Mouse (Mus musculus) liver, postnatal 0 days (tissue): ENCODE results near the gene Krt75. TPM values are rescaled to one million over a fixed set of nuclear protein-coding genes. Genes with fewer than 3 reads are reported as not detected.

Experiments
- ATAC-seq: fragments of 200-750 bp; cut with Nextera tagmentation; 2 replicates; pipeline ENCODE4 v1.8.0; 2017; ENCODE audit warnings: mild to moderate bottlenecking, moderate library complexity
- DNase-seq: peaks from one replicate; pipeline ENCODE4 v3.0.0-alpha.2; 2016
- H3K27ac ChIP-seq: fragments of 300-500 bp; sonication (generic); 2 replicates; pipeline ENCODE4 v1.5.1; 2014; ENCODE audit warnings: antibody characterized with exemption, moderate library complexity, mild to moderate bottlenecking, low read depth
- H3K27me3 ChIP-seq: fragments of 300-500 bp; sonication (generic); 2 replicates; pipeline ENCODE4 v1.6.1; 2014; ENCODE audit warnings: low read length, control low read depth, mixed read lengths; ENCODE audit not compliant: insufficient read depth
- H3K36me3 ChIP-seq: fragments of 300-500 bp; sonication (generic); replicated peaks from 2 replicates; pipeline ENCODE4 v1.6.1; 2014; ENCODE audit warnings: mild to moderate bottlenecking, control low read depth, low read length, moderate library complexity, mixed read lengths; ENCODE audit not compliant: insufficient read depth
- H3K4me1 ChIP-seq: fragments of 300-500 bp; sonication (generic); 2 replicates; pipeline ENCODE4 v1.6.1; 2014; ENCODE audit warnings: antibody characterized with exemption, mild to moderate bottlenecking, control low read depth; ENCODE audit not compliant: insufficient read depth
- H3K4me2 ChIP-seq: fragments of 300-500 bp; sonication (generic); 2 replicates; pipeline ENCODE4 v1.6.1; 2014; ENCODE audit warnings: low read depth, mild to moderate bottlenecking, low read length, moderate library complexity, mixed read lengths
- H3K4me3 ChIP-seq: fragments of 300-500 bp; sonication (generic); 2 replicates; pipeline ENCODE4 v1.5.1; 2014; ENCODE audit warnings: low read depth, low read length
- H3K9ac ChIP-seq: fragments of 300-500 bp; sonication (generic); replicated peaks from 2 replicates; pipeline ENCODE4 v1.6.1; 2014; ENCODE audit warnings: mild to moderate bottlenecking, moderate library complexity
- H3K9me3 ChIP-seq: fragments of 300-500 bp; sonication (generic); 2 replicates; pipeline ENCODE4 v1.6.1; 2016; ENCODE audit warnings: mild to moderate bottlenecking, control low read depth, low read length, mixed read lengths
- CTCF ChIP-seq: sonication (generic); IDR thresholded peaks from 2 replicates; pipeline ENCODE4 v1.5.1; 2016; ENCODE audit warnings: antibody characterized with exemption, low read depth
- EP300 ChIP-seq: IDR thresholded peaks from 2 replicates; pipeline ENCODE4 v1.6.1; 2016; ENCODE audit warnings: antibody characterized with exemption, low read depth, mild to moderate bottlenecking
- WGBS: fragments of 180-500 bp; shearing (Covaris S2); extraction: QIAGEN DNeasy Blood & Tissue Kit; methylation state at CpG from one replicate; pipeline ENCODE4 v1.1.7; 2014; ENCODE audit not compliant: insufficient replicate concordance; 5-methylcytosine and 5-hydroxymethylcytosine counted together
- polyA plus RNA-seq: library from polyadenylated mRNA; unstranded; fragments of >200 nt; fragmentation: Nextera tagmentation; extraction: Ambion mirVana; gene quantifications from 2 replicates; pipeline ENCODE4 v1.2.1, GENCODE M21; 2015

The Krt75 gene
- polyA plus RNA-seq, 1 experiment from 2014 or later, result not detected

DNA sequence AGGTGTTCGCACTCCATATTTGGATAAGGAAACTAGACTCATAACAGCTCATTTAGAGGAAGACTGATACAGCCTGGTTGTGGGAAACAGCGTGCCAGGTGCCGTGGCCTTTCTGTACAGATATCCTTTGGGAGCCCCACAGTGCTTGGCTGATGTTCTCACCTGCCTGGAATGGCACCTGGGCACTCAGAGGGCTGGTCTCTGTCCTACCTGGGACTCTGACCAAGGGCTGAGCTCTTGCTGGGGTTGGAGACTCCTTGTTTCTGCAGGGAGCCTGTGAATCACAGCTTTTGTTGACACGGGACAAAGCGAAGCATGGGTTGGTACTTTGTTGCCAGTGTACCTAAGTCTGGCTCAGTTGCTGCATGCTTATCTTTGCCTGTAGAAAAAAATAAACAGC lies 1.8 kb upstream of the Krt75 start:
- Histone ChIP-seq H3K27ac (no peak overlapping the region), H3K36me3 (no peaks in the 10 kb centered on the region), H3K4me1 (no peaks in the 10 kb centered on the region), H3K27me3 (no peaks in the 10 kb centered on the region), H3K9ac (no peak overlapping the region), H3K4me3 (no peak overlapping the region), H3K9me3 (no peaks in the 10 kb centered on the region), H3K4me2 (no peak overlapping the region)
- 62% methylated on average over 5 of the region's 5 CpGs for WGBS
- DNase-seq (no peak), ATAC-seq (no peak)
- TF ChIP-seq EP300, result no peak
- no peak for TF ChIP-seq CTCF

DNA sequence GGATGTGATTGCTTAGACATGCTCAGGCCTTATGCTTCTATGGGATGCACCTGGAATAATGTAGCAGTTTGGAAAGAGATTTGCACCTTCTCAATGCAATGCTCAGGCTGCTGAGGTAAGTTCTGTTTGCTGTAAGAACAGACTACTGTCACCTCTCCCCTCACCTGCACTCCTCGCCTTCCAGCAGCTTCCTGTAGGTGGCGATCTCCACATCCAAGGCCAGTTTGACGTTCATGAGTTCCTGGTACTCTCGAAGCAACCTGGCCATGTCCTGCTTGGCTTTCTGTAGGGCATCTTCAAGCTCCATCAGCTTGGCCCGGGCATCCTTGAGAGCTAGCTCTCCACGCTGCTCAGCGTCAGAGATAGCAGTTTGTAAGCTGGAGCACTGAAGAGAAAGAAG lies 5.9 kb downstream of the Krt75 start:
- Histone ChIP-seq H3K27ac (no peak overlapping the region), H3K27me3 (0 out of 2 replicates have a peak, but pooled peaks cover 2% of the 10 kb centered on the region), H3K4me1 (no peaks in the 10 kb centered on the region), H3K4me2 (no peak overlapping the region), H3K36me3 (no peaks in the 10 kb centered on the region), H3K9ac (no peak overlapping the region), H3K4me3 (no peak overlapping the region), H3K9me3 (no peaks in the 10 kb centered on the region)
- TF ChIP-seq CTCF, result peak; percentile 42
- TF ChIP-seq EP300, result no peak
- ATAC-seq (no peak), DNase-seq (no peak)
- 30% methylated on average over 7 of the region's 7 CpGs for whole genome bisulfite sequencing

DNA sequence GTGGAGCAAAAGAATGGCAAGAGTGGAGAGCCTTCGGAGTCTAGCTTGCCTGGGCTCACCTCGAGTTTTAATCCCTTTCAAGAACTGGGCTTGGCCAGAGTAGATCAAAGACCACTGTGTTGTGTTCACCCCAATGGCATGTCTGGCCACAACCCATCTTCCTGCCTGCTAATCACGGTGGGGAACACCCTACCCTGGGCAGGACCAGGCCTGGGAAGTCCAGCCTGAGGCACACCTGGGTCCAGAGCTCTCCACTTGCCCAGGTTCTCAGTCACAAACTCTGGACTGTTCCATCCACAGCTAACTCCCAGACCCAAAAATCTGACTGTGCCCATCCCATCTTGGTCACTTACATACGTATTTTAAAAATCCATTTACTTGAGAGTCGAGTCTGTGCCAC lies 10.9 kb downstream of the Krt75 start, which contains the start of gene Krt90:
Krt90 (minus strand) TSS at position 101 of the 400 bp plus-strand sequence.
- ATAC-seq (no peak), DNase-seq (no peak)
- no peak within 1 kb of the TSS for H3K9ac ChIP-seq
- no peak within 1 kb of the TSS for H3K27ac ChIP-seq
- no peaks in the 10 kb centered on the region for H3K9me3 ChIP-seq
- no peak within 1 kb of the TSS for H3K4me2 ChIP-seq
- no peak within 1 kb of the TSS for H3K4me3 ChIP-seq
- H3K36me3 ChIP-seq, result no peaks in the 10 kb centered on the region
- H3K4me1 ChIP-seq, result no peaks in the 10 kb centered on the region
- TF ChIP-seq CTCF (no peak), EP300 (no peak)
- H3K27me3 ChIP-seq, result 0 out of 2 replicates have a peak, but pooled peaks cover 2% of the 10 kb centered on the region
- WGBS, result 57% methylated on average over 5 of the region's 5 CpGs

DNA sequence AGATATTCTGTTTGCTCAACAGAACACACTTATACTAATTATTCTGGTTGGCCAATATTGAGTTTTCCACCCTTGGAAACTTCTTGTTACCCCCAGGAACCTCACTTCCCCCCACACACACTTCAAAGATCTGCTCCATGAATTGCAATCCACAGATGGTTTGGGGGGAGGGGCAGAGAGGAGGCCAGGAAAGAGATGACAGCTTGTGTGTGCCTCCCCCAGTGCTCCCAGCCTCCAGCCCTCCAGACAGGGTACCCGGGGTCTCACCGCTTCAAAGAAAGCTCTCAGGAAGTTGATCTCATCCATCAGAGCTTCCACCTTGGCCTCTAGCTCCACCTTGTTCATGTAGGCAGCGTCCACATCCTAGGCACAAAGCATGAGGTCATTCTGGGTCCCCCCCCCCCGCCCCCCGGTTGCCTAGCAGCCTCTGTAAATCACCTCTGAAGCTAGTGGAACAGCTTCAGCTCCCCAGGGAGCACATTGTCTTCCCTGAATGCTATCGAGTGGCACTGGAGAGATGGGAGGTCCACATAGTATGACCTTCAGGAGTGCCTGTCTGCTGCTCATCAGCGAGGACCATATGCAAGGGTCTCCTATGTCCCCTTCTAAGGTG lies 15.6 kb downstream of the Krt75 start:
- ATAC-seq (no peak), DNase-seq (no peak)
- 11% methylated on average over 7 of the region's 7 CpGs for WGBS
- Histone ChIP-seq H3K36me3 (no peaks in the 10 kb centered on the region), H3K4me1 (no peaks in the 10 kb centered on the region), H3K27me3 (no peaks in the 10 kb centered on the region), H3K4me2 (no peak overlapping the region), H3K4me3 (no peak overlapping the region), H3K27ac (no peak overlapping the region), H3K9me3 (no peaks in the 10 kb centered on the region), H3K9ac (no peak overlapping the region)
- TF ChIP-seq EP300, result no peak
- no peak for TF ChIP-seq CTCF

DNA sequence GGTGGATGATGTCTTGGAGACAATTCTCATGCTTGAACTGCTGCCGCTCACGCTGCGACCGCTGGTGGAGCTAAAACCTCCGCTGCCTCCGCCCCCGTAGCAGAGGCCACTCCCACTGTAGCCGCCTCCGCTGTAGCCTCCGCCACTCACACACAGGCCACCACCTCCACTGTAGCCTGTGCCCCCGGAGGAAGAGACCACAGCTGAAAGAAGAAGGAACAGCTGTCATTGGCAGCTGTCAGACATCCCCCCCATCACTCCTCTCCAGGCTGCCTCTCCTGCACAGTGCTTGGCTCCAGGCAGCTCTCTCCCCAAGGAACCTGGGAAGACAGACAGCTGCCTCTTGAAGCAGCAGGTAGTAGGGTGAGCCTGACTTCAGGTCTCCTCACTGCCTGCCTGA lies 20.5 kb downstream of the Krt75 start:
- no peak for TF ChIP-seq CTCF
- TF ChIP-seq EP300, result no peak
- H3K36me3 ChIP-seq, result no peaks in the 10 kb centered on the region
- DNase-seq (peak; percentile 30), ATAC-seq (no peak)
- H3K27me3 ChIP-seq, result 0 out of 2 replicates have a peak, but pooled peaks cover 10% of the 10 kb centered on the region
- WGBS, result 0% methylated on average over 11 of the region's 11 CpGs
- no peaks in the 10 kb centered on the region for H3K4me1 ChIP-seq
- no peak overlapping the region for H3K4me2 ChIP-seq
- H3K9me3 ChIP-seq, result no peaks in the 10 kb centered on the region
- no peak overlapping the region for H3K4me3 ChIP-seq
- H3K27ac ChIP-seq, result no peak overlapping the region
- H3K9ac ChIP-seq, result no peak overlapping the region

DNA sequence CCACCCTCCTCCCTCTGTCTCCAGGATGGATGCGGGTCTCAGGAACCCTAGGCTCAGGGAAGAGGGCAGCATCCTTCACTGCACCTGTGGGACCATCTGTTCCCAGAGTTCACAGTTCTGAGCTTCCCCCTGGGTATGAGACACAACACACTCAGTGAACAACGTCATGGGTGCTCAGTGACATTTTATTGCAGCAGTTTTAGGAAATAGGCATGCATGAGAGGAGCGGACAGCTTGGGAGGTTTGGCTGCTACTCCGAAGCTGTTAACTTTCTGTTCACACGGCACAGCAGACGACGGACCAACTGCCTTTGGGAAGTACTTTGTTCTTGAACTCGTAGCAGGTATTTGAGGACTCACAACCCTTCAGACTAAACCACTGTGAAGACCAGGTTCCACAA lies 21.5 kb downstream of the Krt75 start:
- 68% methylated on average over 8 of the region's 8 CpGs for WGBS
- DNase-seq, result no peak
- no peak overlapping the region for H3K9ac ChIP-seq
- H3K27ac ChIP-seq, result no peak overlapping the region
- H3K27me3 ChIP-seq, result 0 out of 2 replicates have a peak, but pooled peaks cover 10% of the 10 kb centered on the region
- TF ChIP-seq CTCF, result no peak
- TF ChIP-seq EP300, result no peak
- no peak overlapping the region for H3K4me3 ChIP-seq
- no peak overlapping the region for H3K4me2 ChIP-seq
- no peaks in the 10 kb centered on the region for H3K36me3 ChIP-seq
- no peaks in the 10 kb centered on the region for H3K4me1 ChIP-seq
- H3K9me3 ChIP-seq, result no peaks in the 10 kb centered on the region
- no peak for ATAC-seq
